Mouse (Mus musculus) megakaryocyte-erythroid progenitor cell, adult 5-6 weeks (primary cell): ENCODE results near the gene Invs. TPM values are rescaled to one million over a fixed set of nuclear protein-coding genes. Genes with fewer than 3 reads are reported as not detected.

ENCODE experiments used
- ATAC-seq: replicated peaks from 2 replicates; pipeline ENCODE4 v1.8.0; 2016; ENCODE audit warnings: mild to moderate bottlenecking, inconsistent platforms; ENCODE audit not compliant: severe bottlenecking, poor library complexity, low FRiP score, low TSS enrichment
- total RNA-seq, 2 experiments: library from RNA; stranded (forward) in 1 of 2; stranded (reverse) in 1 of 2; fragments of 200-1000, 215-1000 nt in 1 of 2; fragments of >200 nt in 1 of 2; fragmentation: Nextera tagmentation in 1 of 2; gene quantifications; 2 replicates each; pipeline ENCODE4 v1.2.3; 2014 to 2017

The Invs gene
- total RNA-seq, 2 experiments from 2014 or later, result 5.4 to 7.6 TPM

GRCm38 (mm10) chr4:48423738-48424137 is 144.2 kb downstream of the Invs start:
- no peak for ATAC-seq

GRCm38 (mm10) chr4:48427413-48427812 is 147.9 kb downstream of the Invs start:
- no peak for ATAC-seq

GRCm38 (mm10) chr4:48428054-48428453 is 148.5 kb downstream of the Invs start:
- ATAC-seq, result no peak

GRCm38 (mm10) chr4:48454106-48454773 is 174.7 kb downstream of the Invs start:
- no peak for ATAC-seq

- ATAC-seq, result no peak
These were observed 178.9 kb downstream of the Invs start for GRCm38 (mm10) chr4:48458436-48458835.

GRCm38 (mm10) chr4:48461060-48461459 is 181.5 kb downstream of the Invs start:
- no peak for ATAC-seq

GRCm38 (mm10) chr4:48470977-48471376 is 191.4 kb downstream of the Invs start:
- ATAC-seq, result no peak

GRCm38 (mm10) chr4:48472052-48472791 is 192.7 kb downstream of the Invs start:
- ATAC-seq, result peak; percentile 53

- ATAC-seq, result peak; percentile 88
These were observed 193.5 kb downstream of the Invs start, which contains the start of gene Tex10 for GRCm38 (mm10) chr4:48472792-48473650. Tex10 (minus strand) TSS chr4:48473459.

- no peak for ATAC-seq
These were observed 194.1 kb downstream of the Invs start for GRCm38 (mm10) chr4:48473651-48474011.

- ATAC-seq, result peak; percentile 71
These were observed 201.7 kb downstream of the Invs start for GRCm38 (mm10) chr4:48481287-48481686.

Other genes with a start within 250 kb of the Invs start
- 0.59 and 0.64 TPM in 2 replicates for gene Nr4a3, start 234.6 kb upstream of the Invs start, total RNA-seq (2014; fragmentation: Nextera tagmentation)
- 0.27 and 2.2 TPM in 2 replicates for gene Nr4a3, start 234.6 kb upstream of the Invs start, total RNA-seq (2017)
- gene Stx17, start 154.8 kb upstream of the Invs start, total RNA-seq (2014; fragmentation: Nextera tagmentation), result 16.3 and 22.8 TPM in 2 replicates
- 25.6 and 35.5 TPM in 2 replicates for gene Stx17, start 154.8 kb upstream of the Invs start, total RNA-seq (2017)
- 20.2 and 41.6 TPM in 2 replicates for gene Erp44, start 202 bp upstream of the Invs start, total RNA-seq (2014; fragmentation: Nextera tagmentation)
- 57.3 and 58.0 TPM in 2 replicates for gene Erp44, start 202 bp upstream of the Invs start, total RNA-seq (2017)
- 59.4 and 65.9 TPM in 2 replicates for gene Tex10, start 193.7 kb downstream of the Invs start, total RNA-seq (2014; fragmentation: Nextera tagmentation)
- gene Tex10, start 193.7 kb downstream of the Invs start, total RNA-seq (2017), result 61.5 and 94.7 TPM in 2 replicates